Comparison of ENCODE assay signal across 9 mouse cellular contexts in the genomic region with DNA sequence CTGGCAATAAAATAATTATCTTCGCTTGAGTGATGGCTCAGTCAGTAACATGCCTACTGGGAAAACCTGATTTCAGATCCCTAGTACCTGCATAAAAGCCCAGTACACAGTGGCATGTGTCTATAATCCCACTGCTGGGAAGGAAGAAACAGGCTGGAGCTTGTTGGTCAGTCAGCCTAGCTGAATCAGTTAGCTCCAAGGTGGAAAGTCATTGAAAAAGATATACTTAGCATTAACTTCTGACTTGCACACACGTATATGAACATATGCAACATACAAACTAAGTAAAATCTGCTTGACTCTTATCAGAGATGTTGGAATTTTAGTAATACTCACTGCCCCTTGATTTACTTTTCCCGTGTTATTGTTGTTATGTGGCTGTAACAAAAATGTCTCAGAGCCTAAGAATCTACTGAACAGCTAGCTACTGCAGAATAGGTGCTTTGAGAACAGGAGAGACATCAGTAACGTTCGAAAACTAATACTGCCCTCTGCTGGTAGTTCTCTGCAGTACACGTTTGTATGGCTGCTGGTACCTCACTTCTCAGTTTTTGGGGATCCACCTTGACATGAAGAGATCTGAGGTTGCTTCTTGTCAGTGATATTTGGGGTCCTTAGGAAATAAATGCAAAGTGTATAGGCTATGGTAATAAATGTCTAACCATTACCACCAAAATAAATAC. TPM values are rescaled to one million over a fixed set of nuclear protein-coding genes. Genes with fewer than 3 reads are reported as not detected.
DNase-seq lines count a peak whose midpoint lies in the region; ATAC-seq and TF ChIP-seq lines count a peak whose summit lies in the region.
"Had no signal": no experiment of that assay in that cellular context is flagged by ENCODE, and none has a peak within 500 bp of the region (broad histone marks: within the 10 kb centered on the region; RNA-seq: fewer than 3 reads in every experiment).

No protein-coding gene starts in this region.

- no peak for TF ChIP-seq EP300 in lung, postnatal 0 days (IDR thresholded peaks at IDR 0.05)

- H3K27me3 ChIP-seq in heart, embryonic 16.5 days (ENCODE audit: control insufficient read depth, insufficient read depth, low read length) = no peaks in the 10 kb centered on the region
- H3K27me3 ChIP-seq in lung, postnatal 0 days (replicated peaks; ENCODE audit: insufficient read depth, low read length) = no peaks in the 10 kb centered on the region

- no peak for TF ChIP-seq POLR2A in cortical plate, adult 2 months (IDR thresholded peaks at IDR 0.05; ENCODE audit: extremely low read depth, insufficient read depth, low read length)

- H3K36me3 ChIP-seq in heart, embryonic 16.5 days (ENCODE audit: control insufficient read depth, insufficient read depth) = no peaks in the 10 kb centered on the region
- H3K36me3 ChIP-seq in lung, postnatal 0 days (ENCODE audit: insufficient read depth, low read length) = no peaks in the 10 kb centered on the region

- H3K27ac ChIP-seq in cortical plate, adult 2 months (ENCODE audit: insufficient read depth, low read length) = no peak overlapping the region
- no peak overlapping the region for H3K27ac ChIP-seq in heart, embryonic 16.5 days (ENCODE audit: low read length)
- no peak overlapping the region for H3K27ac ChIP-seq in lung, postnatal 0 days (ENCODE audit: low read length)
- H3K27ac ChIP-seq: macrophage had no signal

- no peak overlapping the region for H3K4me2 ChIP-seq in heart, embryonic 16.5 days (ENCODE audit: low read depth, low read length)
- H3K4me2 ChIP-seq in lung, postnatal 0 days (replicated peaks; ENCODE audit: low read depth, low read length) = no peak overlapping the region

- H3K4me1 ChIP-seq in cortical plate, adult 2 months (ENCODE audit: control insufficient read depth, insufficient read depth, low read length) = no peaks in the 10 kb centered on the region
- H3K4me1 ChIP-seq in heart, embryonic 16.5 days (ENCODE audit: control insufficient read depth, insufficient read depth, low read length) = peaks cover 11% of the 10 kb centered on the region
- no peaks in the 10 kb centered on the region for H3K4me1 ChIP-seq in lung, postnatal 0 days (ENCODE audit: insufficient read depth, low read depth, low read length)

- TF ChIP-seq CTCF in cortical plate, adult 2 months (IDR thresholded peaks at IDR 0.05; ENCODE audit: extremely low read depth, insufficient read depth, low read length) = peak; percentile 71
- TF ChIP-seq CTCF in lung, postnatal 0 days (IDR thresholded peaks at IDR 0.05) = peak; percentile 91

- 33% methylated on average over 6 of the region's 6 CpGs for WGBS in heart, embryonic 16.5 days
- 24% methylated on average over 6 of the region's 6 CpGs for WGBS in large intestine, adult 2 months
- WGBS in lung, postnatal 0 days = 31% methylated on average over 6 of the region's 6 CpGs

- no peak overlapping the region for H3K4me3 ChIP-seq in cortical plate, adult 2 months (ENCODE audit: insufficient read depth, low read length)
- no peak overlapping the region for H3K4me3 ChIP-seq in heart, embryonic 16.5 days (ENCODE audit: low read length)
- H3K4me3 ChIP-seq in lung, postnatal 0 days (ENCODE audit: low read depth, low read length) = no peak overlapping the region

- H3K9ac ChIP-seq in heart, embryonic 16.5 days (ENCODE audit: low read length) = no peak overlapping the region
- H3K9ac ChIP-seq in lung, postnatal 0 days (replicated peaks; ENCODE audit: low read depth) = no peak overlapping the region

- no peaks in the 10 kb centered on the region for H3K9me3 ChIP-seq in heart, embryonic 16.5 days (replicated peaks; ENCODE audit: control insufficient read depth, low read length)
- H3K9me3 ChIP-seq in lung, postnatal 0 days (ENCODE audit: low read length) = no peaks in the 10 kb centered on the region

- DNase-seq in adrenal gland, adult 18-20 months (ENCODE audit: low spot score in 2 of 2) = peak; percentile 33 to 35
- no peak for DNase-seq in adrenal gland, postnatal 25 days
- DNase-seq in R1 (ENCODE audit: low read depth, low spot score) = peak; percentile 65
- DNase-seq in large intestine, adult 2 months (ENCODE audit: low read depth, low spot score) = peak; percentile 32
- DNase-seq in lung, postnatal 0 days (ENCODE audit: low spot score) = peak; percentile 83
- DNase-seq in retina, postnatal 7 days (ENCODE audit: low read depth, low spot score) = peak; percentile 27

- 0 out of 2 replicates have a peak, but pooled peaks have one; percentile 20 for ATAC-seq in heart, embryonic 16.5 days (replicated peaks; ENCODE audit: extremely low read depth, insufficient read depth, low FRiP score)
- no peak for ATAC-seq in lung, postnatal 0 days

RNA-seq across cellular contexts. Expression of gene Hmcn1, which starts 16.0 kb away (rescaled TPM):
- 1 to 10 TPM; 1.4 TPM for total RNA-seq in adrenal gland, adult 18-20 months (2021)
- 1.8 and 2.6 TPM in 2 replicates for total RNA-seq in adrenal gland, postnatal 25 days (2021)
- polyA plus RNA-seq in cortical plate, adult 2 months (2012; rRNA removed) = 4.6 and 6.3 TPM in 2 replicates
- polyA plus RNA-seq in heart, embryonic 16.5 days (2015; fragmentation: Nextera tagmentation; extraction: Ambion mirVana) = 18.1 and 20.7 TPM in 2 replicates
- 2.5 and 6.8 TPM in 2 replicates for polyA plus RNA-seq in large intestine, adult 2 months (2012; rRNA removed)
- polyA plus RNA-seq in lung, postnatal 0 days (2015; fragmentation: Nextera tagmentation; extraction: Ambion mirVana) = 24.7 and 26.7 TPM in 2 replicates
- polyA plus RNA-seq: macrophage had no signal
